Mouse (Mus musculus): ENCODE measurements around the gene Qrfp.

GRCm38 (mm10) chr2:31838868-31839267 is 28.5 kb upstream of the Qrfp start:
- TF ChIP-seq CTCF (IDR thresholded peaks at IDR 0.05) (no peak), EP300 (IDR thresholded peaks at IDR 0.05) (no peak)

Measured in lung, postnatal 0 days (tissue).